Mouse (Mus musculus): ENCODE measurements around the gene Bloc1s6. TPM values are rescaled to one million over a fixed set of nuclear protein-coding genes. Genes with fewer than 3 reads are reported as not detected.
A peak's percentile ranks its signal among the peaks of the same experiment; 100 is the strongest.

Gene Bloc1s6
- polyA plus RNA-seq, 1 experiment from 2014 or later: 54.0 TPM

GRCm38 (mm10) chr2:122764526-122764925, 26.2 kb downstream of the Bloc1s6 start:
- peak; percentile 31 for DNase-seq (ENCODE audit: low spot score)

DNA sequence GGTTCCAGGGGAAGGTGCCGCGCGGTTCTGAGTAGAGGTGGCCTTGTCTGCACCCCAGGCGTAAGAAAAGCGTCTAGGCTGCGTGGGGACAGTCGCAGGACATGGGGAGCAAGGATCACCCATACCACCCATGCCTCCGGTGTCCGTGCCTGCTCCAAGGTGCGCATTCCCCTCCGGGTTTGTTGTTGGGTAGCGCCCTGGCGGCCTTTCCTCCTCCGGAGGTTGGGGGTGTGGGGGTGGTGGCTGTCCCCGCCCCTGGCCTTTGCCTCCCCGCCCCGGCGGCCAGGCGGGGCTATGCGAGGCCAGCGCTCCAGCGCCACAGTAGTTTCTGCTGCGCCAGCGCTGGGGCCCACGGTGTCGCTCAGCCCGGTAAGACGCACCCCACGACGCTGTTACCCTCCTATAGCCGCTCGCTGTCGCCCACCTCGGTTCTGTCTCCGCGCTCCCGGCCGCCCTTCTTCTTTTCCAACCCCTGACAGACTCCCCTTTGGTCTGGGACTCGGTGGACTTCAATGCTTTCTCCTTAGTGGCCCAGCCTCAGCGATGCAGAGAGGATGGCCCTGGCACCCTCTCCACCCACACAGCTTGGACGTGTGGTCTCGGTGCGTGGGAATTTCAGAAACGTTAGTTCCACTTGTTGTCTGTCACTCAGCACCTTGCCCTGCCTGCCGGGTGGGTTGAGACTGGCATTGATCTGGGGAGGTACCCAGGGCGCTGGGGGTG, 26.9 kb downstream of the Bloc1s6 start, which contains the start of gene Sqor:
Sqor (plus strand) TSS at position 167 of the 723 bp plus-strand sequence.
- DNase-seq (ENCODE audit: low spot score): peak; percentile 60

GRCm38 (mm10) chr2:122765794-122766145, 27.5 kb downstream of the Bloc1s6 start:
- no peak for DNase-seq (ENCODE audit: low spot score)

DNA sequence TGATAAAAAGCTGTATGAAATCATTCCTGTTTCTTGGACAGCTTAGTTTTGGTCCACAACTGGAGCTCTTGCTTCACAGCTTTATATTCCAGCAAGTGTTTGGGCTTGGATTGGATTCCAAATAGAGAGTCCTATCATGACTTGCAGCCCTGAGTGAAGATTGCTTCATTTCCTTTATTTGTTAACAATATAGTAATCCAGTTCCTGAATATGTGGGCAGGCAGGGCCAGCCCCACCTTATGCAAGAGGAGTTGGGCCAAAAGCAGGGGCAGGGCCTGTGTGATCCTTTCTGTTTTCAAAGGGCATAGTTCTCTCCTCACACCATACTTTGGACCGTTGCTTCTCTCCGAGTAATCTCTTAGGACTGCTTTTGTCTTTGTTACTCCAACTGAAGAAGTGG, 32.7 kb downstream of the Bloc1s6 start:
- no peak for DNase-seq (ENCODE audit: low spot score)

GRCm38 (mm10) chr2:122772899-122773298, 34.6 kb downstream of the Bloc1s6 start:
- no peak for DNase-seq (ENCODE audit: low spot score)

DNA sequence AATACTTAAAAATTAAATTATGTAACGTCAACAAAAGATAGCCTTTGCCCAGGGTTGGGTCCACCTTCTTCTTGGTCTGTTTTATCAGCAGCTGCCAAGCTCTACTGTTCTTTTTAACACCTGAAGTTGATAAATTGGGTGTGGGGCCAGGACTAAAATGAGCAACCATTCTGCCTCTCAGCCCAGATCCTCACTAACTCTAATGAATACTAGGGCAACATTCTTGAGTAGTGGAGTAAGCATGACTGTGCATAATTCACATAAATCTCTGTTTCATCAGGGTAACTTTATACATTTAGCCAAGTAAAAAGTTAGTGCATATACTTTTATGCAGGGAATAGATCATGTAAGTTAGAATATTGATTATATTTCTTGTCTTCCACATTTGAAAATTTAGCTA, 37.2 kb downstream of the Bloc1s6 start:
- DNase-seq (ENCODE audit: low spot score): no peak

DNA sequence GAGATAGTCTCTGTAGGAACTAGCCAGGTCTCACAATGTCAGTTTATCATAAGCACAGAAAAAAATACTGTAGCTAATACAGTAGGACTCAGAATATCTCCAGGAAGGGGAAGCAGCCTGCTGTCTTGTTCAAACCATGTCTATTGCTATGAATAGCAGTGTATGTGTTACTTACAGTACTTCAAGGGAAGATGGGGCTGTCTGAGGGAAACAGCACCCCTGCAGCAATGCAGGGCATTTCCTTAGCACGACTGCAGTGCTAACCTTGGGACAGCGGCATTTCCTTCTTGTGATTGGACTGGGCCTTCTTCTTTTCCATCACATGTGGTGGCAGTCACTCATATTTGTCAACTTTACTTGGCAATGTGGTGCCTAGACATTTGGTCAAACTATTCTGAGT, 38.5 kb downstream of the Bloc1s6 start:
- no peak for DNase-seq (ENCODE audit: low spot score)

DNA sequence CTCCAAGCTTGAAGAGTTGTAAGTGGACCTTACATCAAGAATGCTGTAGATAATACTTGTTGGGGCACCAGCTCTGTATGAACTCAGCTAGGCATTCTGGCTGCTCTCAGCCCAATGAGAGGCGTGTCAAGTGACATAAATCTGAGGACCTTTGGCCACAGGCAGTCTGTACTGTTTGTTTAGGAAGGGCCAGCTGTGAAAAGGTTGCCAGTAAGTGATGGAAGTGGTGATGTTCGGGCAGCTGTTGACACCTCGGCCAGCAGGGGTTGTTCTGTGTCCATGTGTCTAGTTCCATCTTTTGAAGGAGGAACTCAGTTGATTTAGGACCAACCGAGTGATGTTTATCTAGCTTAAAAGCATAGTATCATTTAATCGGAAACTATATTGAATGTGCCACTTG, 41.7 kb downstream of the Bloc1s6 start:
- DNase-seq (ENCODE audit: low spot score): no peak

DNA sequence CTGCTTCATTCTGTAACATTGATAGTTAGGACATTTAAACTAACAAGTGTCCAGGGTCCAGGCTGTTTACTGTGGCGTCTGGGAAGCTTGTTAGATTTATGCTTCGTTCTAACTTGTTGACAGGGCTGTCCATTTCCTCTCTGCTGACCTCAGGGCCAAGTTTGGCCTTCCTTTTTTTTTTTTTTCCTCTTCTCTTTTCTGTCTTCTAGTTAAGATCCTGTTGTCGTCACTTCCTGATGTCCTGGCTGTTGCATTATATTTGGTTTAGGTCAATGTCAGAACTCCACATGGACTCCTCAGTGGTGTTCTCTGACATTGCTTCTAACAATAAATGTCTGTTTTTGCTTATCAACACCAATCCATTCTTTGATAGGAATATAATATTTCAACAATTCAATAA, 42.1 kb downstream of the Bloc1s6 start:
- no peak for DNase-seq (ENCODE audit: low spot score)

DNA sequence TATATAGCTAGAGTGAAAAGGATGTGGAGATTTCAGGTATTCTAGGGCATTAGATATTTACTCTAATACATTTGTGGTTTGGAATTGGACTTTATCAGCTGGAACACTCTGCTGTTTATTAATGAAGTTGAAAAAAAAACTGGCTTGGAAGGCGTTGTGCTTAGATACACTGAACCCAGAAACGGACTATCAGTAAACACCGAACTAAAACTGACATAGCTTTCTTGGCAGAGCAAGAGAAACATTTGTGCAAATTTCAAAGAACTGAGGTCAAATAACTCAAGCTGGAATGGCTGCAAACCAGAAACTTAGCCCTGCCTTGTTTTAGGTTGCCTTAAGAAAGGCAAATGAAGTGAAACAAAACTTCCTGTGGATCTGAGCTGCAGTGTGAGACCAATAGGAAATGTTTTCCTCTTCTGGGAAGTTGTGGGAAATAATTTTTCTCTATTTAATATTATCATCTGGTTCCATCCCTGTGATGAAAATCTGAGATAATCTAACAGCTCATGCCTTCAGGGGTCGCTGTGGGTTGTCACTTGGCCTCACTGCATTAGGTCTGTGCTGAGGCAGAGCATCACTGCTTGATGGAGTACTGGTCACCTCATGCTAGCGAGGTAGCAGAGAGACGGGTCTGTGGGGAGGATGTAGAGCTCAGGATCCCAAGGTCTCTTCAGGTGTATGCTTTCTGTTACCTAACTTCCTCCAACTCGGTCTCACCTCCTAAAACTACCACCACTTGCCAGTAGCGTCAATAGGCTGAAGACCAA, 43.5 kb downstream of the Bloc1s6 start:
- no peak for DNase-seq (ENCODE audit: low spot score)

DNA sequence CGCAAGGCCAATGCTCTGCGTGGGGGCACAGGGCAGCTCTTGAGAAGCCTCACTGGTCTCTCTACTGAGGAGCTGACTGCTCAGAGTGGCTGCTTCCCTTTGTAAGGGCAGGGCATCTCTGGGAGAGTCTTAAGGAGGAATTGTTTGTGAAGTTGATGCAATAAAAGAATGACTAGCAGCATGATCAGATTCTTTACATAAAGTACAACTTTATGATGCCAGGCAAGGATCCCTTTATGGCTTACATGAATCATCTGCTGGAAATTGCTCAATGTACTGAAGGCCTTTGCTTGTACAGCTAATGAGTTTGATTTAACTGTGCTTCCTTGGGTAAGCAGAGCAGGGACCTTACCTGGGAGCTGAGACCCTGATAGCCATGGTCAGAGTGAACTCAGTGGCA, 45.4 kb downstream of the Bloc1s6 start:
- no peak for DNase-seq (ENCODE audit: low spot score)

GRCm38 (mm10) chr2:122784701-122785100, 46.4 kb downstream of the Bloc1s6 start:
- DNase-seq (ENCODE audit: low spot score): no peak

DNA sequence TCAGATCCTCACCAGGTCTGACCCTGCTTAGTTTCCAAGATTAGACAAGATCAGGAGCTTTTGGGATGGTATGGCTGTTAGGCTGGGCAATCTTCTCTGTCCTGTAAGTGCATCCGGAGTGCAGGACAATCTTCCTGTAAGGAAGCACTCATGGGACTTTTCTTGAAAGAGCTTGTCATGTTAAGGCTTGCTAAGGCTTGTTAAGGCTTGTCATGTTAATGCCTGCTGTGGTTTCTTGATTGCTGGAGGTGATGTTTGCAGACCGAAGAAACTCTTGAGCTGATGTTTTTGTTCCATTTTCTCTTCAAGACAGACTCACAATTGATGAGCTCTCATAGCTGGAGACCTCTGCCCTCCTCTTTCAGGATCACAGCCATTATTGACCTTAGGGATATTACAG, 47.9 kb downstream of the Bloc1s6 start:
- no peak for DNase-seq (ENCODE audit: low spot score)

DNA sequence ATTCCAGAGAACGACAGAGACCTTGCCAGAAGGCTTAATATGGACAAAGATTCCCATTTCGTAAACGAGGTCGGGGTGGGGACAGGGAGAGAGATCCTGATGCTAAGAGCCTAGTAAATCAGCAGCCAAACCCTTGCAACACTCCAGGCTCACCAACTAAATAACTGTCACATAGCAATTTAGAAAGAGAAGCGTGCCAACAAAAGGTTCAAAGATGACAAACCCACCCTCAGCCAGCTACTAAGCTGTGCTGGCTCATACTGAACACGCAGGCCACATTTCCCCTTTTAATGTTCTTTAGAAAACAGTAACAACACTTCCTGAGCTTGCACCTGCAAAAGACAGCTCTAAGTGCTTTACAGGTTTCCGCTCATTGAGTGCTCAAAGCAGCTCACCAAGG, 51.0 kb downstream of the Bloc1s6 start:
- peak; percentile 83 for DNase-seq (ENCODE audit: low spot score)

- peak; percentile 10 for DNase-seq (ENCODE audit: low spot score)
Measured at GRCm38 (mm10) chr2:122789730-122790129, 51.4 kb downstream of the Bloc1s6 start.

Other genes with a start within 250 kb of the Bloc1s6 start
- 6.3 and 7.4 TPM in 2 replicates for gene Gatm, start 127.2 kb upstream of the Bloc1s6 start, polyA plus RNA-seq (2015; fragmentation: Nextera tagmentation; extraction: Ambion mirVana)
- 25.3 and 27.2 TPM in 2 replicates for gene AA467197, start 101.5 kb upstream of the Bloc1s6 start, polyA plus RNA-seq (2015; fragmentation: Nextera tagmentation; extraction: Ambion mirVana)
- gene Slc30a4, start 35.8 kb upstream of the Bloc1s6 start, polyA plus RNA-seq (2015; fragmentation: Nextera tagmentation; extraction: Ambion mirVana): 5.9 and 6.2 TPM in 2 replicates
- 5.7 and 6.3 TPM in 2 replicates for gene Sqor, start 26.7 kb downstream of the Bloc1s6 start, polyA plus RNA-seq (2015; fragmentation: Nextera tagmentation; extraction: Ambion mirVana)